Mouse (Mus musculus) ES-E14 (cell line): ENCODE measurements at regions not wholly inside any gene's neighbourhood (a gene's known extent, or its start where the extent isn't known, plus 50 kb on each side); places are given as distances from the start of the nearest gene placed in this dataset.

ENCODE experiments used
- CHD2 ChIP-seq: IDR thresholded peaks from 2 replicates; pipeline ENCODE4 v1.6.1; 2014; ENCODE audit warnings: mild to moderate bottlenecking, low read depth, low read length, inconsistent platforms
- HCFC1 ChIP-seq: IDR thresholded peaks from 2 replicates; pipeline ENCODE4 v1.6.1; 2012; ENCODE audit warnings: low read length, inconsistent platforms, borderline replicate concordance; ENCODE audit not compliant: insufficient read depth
- MAFK ChIP-seq: IDR thresholded peaks from 2 replicates; pipeline ENCODE4 v1.6.1; 2014; ENCODE audit warnings: mild to moderate bottlenecking, low read depth, low read length, inconsistent platforms; ENCODE audit not compliant: insufficient read depth
- ZC3H11A ChIP-seq: IDR thresholded peaks from 2 replicates; pipeline ENCODE4 v1.6.1; 2012; ENCODE audit warnings: low read depth, mild to moderate bottlenecking, inconsistent platforms, low read length, borderline replicate concordance

- TF ChIP-seq MAFK (no peak), ZC3H11A (no peak), HCFC1 (no peak), CHD2 (no peak)
Observed at GRCm38 (mm10) chr2:47834055-47834799, 979.7 kb upstream of the Acvr2a start.
